23 mouse cellular contexts compared by ENCODE assay signal in genomic region chr5:77143076-77143475, GRCm38 (mm10). TPM values are rescaled to one million over a fixed set of nuclear protein-coding genes. Genes with fewer than 3 reads are reported as not detected.
DNase-seq lines count a peak whose midpoint lies in the region; ATAC-seq and TF ChIP-seq lines count a peak whose summit lies in the region.
"Had no signal": no experiment of that assay in that cellular context is flagged by ENCODE, and none has a peak within 500 bp of the region (broad histone marks: within the 10 kb centered on the region; RNA-seq: fewer than 3 reads in every experiment).

No protein-coding gene starts in this region.

- 54% methylated on average over 3 of the region's 3 CpGs for WGBS in heart, embryonic 13.5 days
- 36% methylated on average over 3 of the region's 3 CpGs for WGBS in heart, postnatal 0 days

- no peaks in the 10 kb centered on the region for H3K9me3 ChIP-seq in heart, embryonic 13.5 days
- H3K9me3 ChIP-seq in heart, postnatal 0 days (replicated peaks; ENCODE audit: control insufficient read depth, low read length), result no peaks in the 10 kb centered on the region
- H3K9me3 ChIP-seq: embryonic facial prominence, embryonic 10.5 days; forebrain, embryonic 13.5 days; hindbrain, embryonic 10.5 days; hindbrain, embryonic 15.5 days had no signal

- DNase-seq in heart, adult 11 months, result peak; percentile 97
- no peak for DNase-seq in heart, postnatal 25 days (ENCODE audit: low spot score)
- no peak for DNase-seq in heart, adult 8-10 months (ENCODE audit: low spot score)
- DNase-seq in adipocyte (ENCODE audit: low spot score), result peak; percentile 89
- DNase-seq in heart, postnatal 0 days (ENCODE audit: low spot score), result no peak
- no peak for DNase-seq in layer of hippocampus, postnatal 14 days (ENCODE audit: low spot score in 2 of 2)
- no peak for DNase-seq in layer of hippocampus, adult 9-11 months
- DNase-seq: adrenal gland, adult 2 months; adrenal gland, postnatal 36 days; cerebellum, postnatal 10 days; forebrain, postnatal 0 days; gastrocnemius, postnatal 25 days; kidney, adult 9 months had no signal

- intact Hi-C loops in heart, postnatal 25 days (cut with DNase I), result no loop called here

- H3K36me3 ChIP-seq in heart, embryonic 13.5 days, result no peaks in the 10 kb centered on the region
- H3K36me3 ChIP-seq in heart, postnatal 0 days (replicated peaks; ENCODE audit: control insufficient read depth, insufficient read depth, low read length), result no peaks in the 10 kb centered on the region
- H3K36me3 ChIP-seq: embryonic facial prominence, embryonic 10.5 days; hindbrain, embryonic 10.5 days; hindbrain, embryonic 15.5 days had no signal

- TF ChIP-seq EP300 in heart, postnatal 0 days (IDR thresholded peaks at IDR 0.05; ENCODE audit: low read depth), result no peak

- H3K27me3 ChIP-seq in heart, embryonic 13.5 days (replicated peaks), result no peaks in the 10 kb centered on the region
- H3K27me3 ChIP-seq in heart, postnatal 0 days (ENCODE audit: control insufficient read depth, insufficient read depth, low read length), result no peaks in the 10 kb centered on the region
- H3K27me3 ChIP-seq: CH12.LX; hindbrain, embryonic 15.5 days had no signal

- no peak overlapping the region for H3K4me3 ChIP-seq in heart, embryonic 13.5 days
- no peak overlapping the region for H3K4me3 ChIP-seq in heart, postnatal 0 days (ENCODE audit: low read depth, low read length)
- H3K4me3 ChIP-seq: embryonic facial prominence, embryonic 10.5 days; forebrain, embryonic 13.5 days; hindbrain, embryonic 10.5 days; hindbrain, embryonic 15.5 days had no signal

- no peak for TF ChIP-seq CTCF in heart, postnatal 0 days (IDR thresholded peaks at IDR 0.05; ENCODE audit: low read depth)

- H3K27ac ChIP-seq in heart, embryonic 13.5 days (replicated peaks), result peak overlapping the region; percentile 51; the same call in 1 of the 2 replicates
- peak overlapping the region; percentile 48; the same call in 1 of the 2 replicates for H3K27ac ChIP-seq in heart, postnatal 0 days (ENCODE audit: low read depth)
- H3K27ac ChIP-seq: embryonic facial prominence, embryonic 10.5 days; forebrain, embryonic 13.5 days; hindbrain, embryonic 10.5 days; hindbrain, embryonic 15.5 days had no signal

- H3K9ac ChIP-seq in heart, embryonic 13.5 days, result no peak overlapping the region
- no peak overlapping the region for H3K9ac ChIP-seq in heart, postnatal 0 days (replicated peaks; ENCODE audit: low read depth, low read length)
- H3K9ac ChIP-seq: forebrain, embryonic 13.5 days; forebrain, postnatal 0 days; hindbrain, embryonic 15.5 days had no signal

- ATAC-seq in heart, embryonic 13.5 days (ENCODE audit: extremely low read depth, insufficient number of reproducible peaks, low FRiP score, low TSS enrichment), result no peak
- ATAC-seq in heart, postnatal 0 days (ENCODE audit: insufficient read depth, low read depth), result peak; percentile 63
- ATAC-seq: activated CD4-positive, CD25-positive, alpha-beta regulatory T cell, adult 4 months; forebrain, embryonic 13.5 days; forebrain, postnatal 0 days; inflammation-experienced regulatory T-cells, adult 6 months; intestine, postnatal 0 days; Patski had no signal

- no peak overlapping the region for H3K4me2 ChIP-seq in heart, embryonic 13.5 days
- no peak overlapping the region for H3K4me2 ChIP-seq in heart, postnatal 0 days (ENCODE audit: low read depth, low read length)
- H3K4me2 ChIP-seq: forebrain, embryonic 13.5 days; hindbrain, embryonic 15.5 days had no signal

- H3K4me1 ChIP-seq in heart, embryonic 13.5 days, result peaks cover 51% of the 10 kb centered on the region
- peaks cover 19% of the 10 kb centered on the region; the same call in 1 of the 2 replicates for H3K4me1 ChIP-seq in heart, postnatal 0 days (ENCODE audit: control insufficient read depth, insufficient read depth)

RNA-seq across cellular contexts. Expression of gene Hopx, which starts 28.2 kb away (rescaled TPM):
- 100 to 1,000 TPM; 402 to 442 TPM for total RNA-seq in heart, postnatal 25 days (2021)
- 12.6 and 16.4 TPM in 2 replicates for polyA plus RNA-seq in heart, embryonic 13.5 days (2015; fragmentation: Nextera tagmentation; extraction: Ambion mirVana)
- 100 to 1,000 TPM; 354 to 475 (median 429) TPM for total RNA-seq in heart, adult 8-10 months (2022)
- total RNA-seq in heart, postnatal 0 days (2014; rRNA removed; ENCODE audit: low replicate concordance), result 510 and 558 TPM in 2 replicates
- polyA plus RNA-seq in heart, postnatal 0 days (2015; fragmentation: Nextera tagmentation; extraction: Ambion mirVana), result 41.0 and 42.6 TPM in 2 replicates
- 10 to 100 TPM; 64.5 to 92.8 TPM for total RNA-seq in layer of hippocampus, postnatal 14 days (2021)
- polyA plus RNA-seq: Patski had no signal

Comparison
In these comparisons a context has a peak if more than half of its experiments do, and no peak if none do; other contexts are left out.
1. DNase-seq: peak in heart, adult 11 months (single experiment) and adipocyte (single experiment); none in heart, postnatal 25 days (single experiment), heart, adult 8-10 months (single experiment), heart, postnatal 0 days (single experiment), layer of hippocampus, postnatal 14 days (0 of 2) and layer of hippocampus, adult 9-11 months (single experiment).